Mouse (Mus musculus) right cerebral cortex, postnatal 10 days (tissue): ENCODE results near the gene Cd44.

Experiments used
- DNase-seq, 2 experiments: peaks; one replicate each; pipeline ENCODE4 v3.0.0; 2021; ENCODE audit warnings: low spot score in 2 of 2

Gene Cd44

GRCm38 (mm10) chr2:102763991-102764390 is 137.5 kb downstream of the Cd44 start:
- DNase-seq = no peak

GRCm38 (mm10) chr2:102763176-102763575 is 138.3 kb downstream of the Cd44 start:
- DNase-seq = no peak
